Mouse (Mus musculus) heart, postnatal 4 days (tissue): Measurements from ENCODE around the gene Myof. TPM values are rescaled to one million over a fixed set of nuclear protein-coding genes. Genes with fewer than 3 reads are reported as not detected.

Experiments used
- DNase-seq: peaks from one replicate; pipeline ENCODE4 v3.0.0; 2021
- total RNA-seq, 2 experiments: library from RNA; stranded (reverse); gene quantifications; 2 replicates each; pipeline ENCODE4 v1.2.3; 2021

The Myof gene
- total RNA-seq, 2 experiments from 2014 or later, result 15.5 to 16.4 TPM

DNA sequence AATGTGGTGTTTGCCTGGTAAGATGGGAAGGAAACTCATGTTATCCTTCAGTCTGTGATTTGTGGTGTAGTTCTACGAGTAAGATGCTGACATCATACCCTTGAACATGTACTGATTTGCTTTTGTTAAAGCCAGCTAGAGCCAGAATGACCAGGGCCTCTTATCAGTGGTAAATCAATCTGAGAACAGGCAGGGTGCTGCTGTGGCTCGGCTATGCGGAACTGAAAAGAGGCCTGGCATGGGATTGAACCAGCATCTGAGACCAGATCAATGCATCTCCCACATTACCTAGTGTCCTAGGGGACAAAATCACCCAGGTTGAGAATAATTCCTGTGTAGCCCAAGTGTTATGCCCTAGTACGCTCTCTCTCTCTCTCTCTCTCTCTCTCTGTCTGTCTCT lies 40.6 kb downstream of the Myof start:
- DNase-seq, result no peak

DNA sequence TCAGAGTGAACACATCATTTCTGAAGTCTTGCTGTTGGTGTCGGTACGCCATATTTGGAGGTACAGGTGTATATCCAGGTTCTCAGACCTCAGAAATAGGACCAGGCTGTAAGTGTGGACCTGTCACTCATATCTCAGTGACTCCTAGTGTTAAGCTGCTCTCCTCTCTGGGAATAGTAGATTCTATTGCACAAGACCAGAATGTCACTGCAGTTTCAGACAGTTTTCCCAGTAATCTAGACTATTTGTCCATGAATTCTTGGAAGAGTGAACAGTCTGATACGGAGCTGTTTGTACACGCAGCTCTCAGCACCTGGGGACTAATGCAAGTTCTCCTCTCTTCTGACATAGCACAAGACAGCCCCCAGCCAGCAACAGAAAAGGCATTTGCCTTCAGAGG lies 42.4 kb downstream of the Myof start:
- no peak for DNase-seq

DNA sequence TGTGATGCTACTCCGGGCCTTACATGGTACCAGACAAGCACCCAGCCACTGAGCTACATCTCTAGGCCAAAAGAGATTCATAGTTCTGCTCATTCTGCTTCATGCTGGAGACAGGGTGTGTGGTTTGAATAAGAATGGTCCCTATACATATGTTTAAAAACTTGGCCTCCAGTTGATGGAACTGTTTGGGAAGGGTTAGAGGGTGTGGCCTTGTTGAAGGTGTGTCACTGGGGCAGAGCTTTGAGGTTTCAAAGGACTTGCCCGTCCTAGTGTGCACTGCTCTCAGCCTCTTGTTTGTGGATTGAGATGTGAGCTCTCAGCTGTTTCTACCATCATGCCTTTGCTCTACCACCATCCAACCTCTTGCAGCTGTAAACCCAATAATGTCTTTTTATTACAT lies 43.4 kb downstream of the Myof start:
- no peak for DNase-seq

DNA sequence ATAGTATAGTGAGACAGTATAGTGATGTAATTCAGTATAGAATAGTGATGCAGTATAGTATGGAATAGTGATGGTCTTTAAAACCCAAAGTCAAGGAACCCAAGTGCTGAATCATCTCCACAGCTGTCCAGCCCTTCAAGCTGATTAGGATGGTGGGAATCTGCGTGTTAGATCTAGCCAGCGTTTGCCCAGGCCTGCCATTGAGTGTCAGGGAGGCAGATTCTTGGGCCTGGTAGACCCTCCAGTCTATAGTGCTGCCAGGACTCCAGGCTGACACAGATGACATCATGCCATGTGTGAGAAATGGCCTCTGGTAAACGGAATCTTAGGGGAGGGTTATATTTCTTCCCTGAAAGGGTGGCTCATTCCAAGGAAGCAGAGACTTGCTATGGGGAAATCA lies 49.1 kb downstream of the Myof start:
- DNase-seq, result no peak

DNA sequence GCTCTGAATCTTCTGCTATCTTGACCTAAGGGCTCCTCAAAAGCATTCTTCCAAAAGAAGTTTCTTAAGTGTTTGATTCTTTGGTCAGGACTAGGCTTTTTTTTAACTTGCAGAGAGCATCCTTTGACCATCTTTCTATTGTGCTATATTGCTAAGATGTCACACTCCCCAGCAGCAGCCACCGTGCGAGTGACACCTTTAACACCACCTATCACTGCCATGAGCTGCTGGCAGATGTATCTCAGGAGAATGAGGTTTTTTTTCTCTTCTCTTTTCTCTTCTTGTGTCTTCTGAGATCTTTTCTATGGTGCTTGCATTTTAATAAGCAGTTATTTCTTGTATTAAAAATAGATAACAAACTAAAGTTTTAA lies 51.2 kb downstream of the Myof start:
- DNase-seq, result no peak

DNA sequence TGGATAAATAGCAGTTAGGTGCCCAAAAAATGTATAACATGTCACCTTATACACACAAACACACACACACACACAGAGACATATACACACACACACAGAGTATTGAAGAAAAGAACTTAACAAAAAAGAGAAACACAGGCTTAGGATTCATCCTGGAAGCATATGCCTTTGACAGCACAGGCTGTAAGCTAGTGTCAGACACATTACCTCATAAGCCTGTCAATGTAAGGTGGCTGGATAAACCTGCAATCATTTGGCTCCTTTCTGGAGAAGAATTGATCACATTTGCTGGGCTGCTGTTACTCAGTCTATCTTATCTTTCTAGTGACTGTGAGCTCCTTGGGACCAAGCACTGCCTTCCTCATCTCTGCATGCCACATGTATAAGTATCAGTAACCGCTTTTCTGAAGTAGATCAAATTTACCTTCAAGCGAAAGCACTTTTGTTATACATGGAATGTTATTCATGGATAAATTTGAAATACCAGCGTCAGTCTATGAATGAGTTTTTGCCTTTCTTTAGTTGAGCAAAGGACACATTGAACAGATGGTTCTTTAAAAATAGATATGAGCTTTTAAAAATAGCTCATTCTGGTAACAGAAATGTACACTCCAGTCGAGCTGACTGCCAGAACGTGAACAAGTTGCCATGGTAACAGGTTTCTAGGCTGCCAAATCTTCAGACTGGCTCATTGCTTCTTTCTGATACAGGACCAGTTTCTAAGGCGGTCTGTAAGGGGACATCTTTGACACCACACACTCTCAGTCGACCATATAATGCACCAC lies 51.8 kb downstream of the Myof start:
- DNase-seq, result peak; percentile 43

DNA sequence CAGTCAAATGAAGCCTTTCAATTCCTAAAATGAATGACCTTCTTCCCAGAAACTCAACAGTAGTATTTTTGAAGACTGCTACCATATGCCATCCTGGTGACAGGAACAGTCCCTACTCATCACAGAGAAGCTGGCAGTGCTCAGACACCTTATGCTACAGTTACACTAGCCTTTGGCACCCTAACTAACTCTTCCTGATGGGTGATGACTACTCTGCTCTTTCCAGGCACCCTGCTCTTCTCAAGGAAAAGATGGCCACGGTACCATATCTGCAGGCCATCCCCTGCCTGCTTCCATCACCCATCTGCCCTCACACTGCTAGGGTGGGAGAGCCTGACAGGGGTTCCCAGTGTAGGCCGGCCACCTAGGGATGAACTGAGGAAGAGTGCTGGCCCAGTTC lies 53.4 kb downstream of the Myof start:
- DNase-seq, result no peak

DNA sequence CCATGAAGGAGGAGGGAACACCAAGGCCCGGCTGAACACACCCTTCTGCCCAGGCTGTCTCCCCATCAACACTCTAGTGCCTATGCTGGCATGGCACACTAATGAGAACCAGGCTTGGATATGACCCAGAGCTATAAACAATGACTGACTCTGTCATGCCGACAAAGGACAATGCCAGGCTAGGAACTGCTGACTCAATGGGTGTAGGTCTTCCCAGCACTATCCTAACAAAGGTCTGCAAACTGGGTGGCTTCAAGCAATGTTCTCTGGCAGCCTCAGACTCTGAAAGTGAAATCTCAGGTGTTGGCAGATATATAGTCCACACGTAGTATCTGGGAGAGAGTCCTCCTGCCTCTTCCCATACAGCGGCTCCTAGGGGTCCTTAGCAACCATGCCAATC lies 55.2 kb downstream of the Myof start:
- DNase-seq, result no peak

DNA sequence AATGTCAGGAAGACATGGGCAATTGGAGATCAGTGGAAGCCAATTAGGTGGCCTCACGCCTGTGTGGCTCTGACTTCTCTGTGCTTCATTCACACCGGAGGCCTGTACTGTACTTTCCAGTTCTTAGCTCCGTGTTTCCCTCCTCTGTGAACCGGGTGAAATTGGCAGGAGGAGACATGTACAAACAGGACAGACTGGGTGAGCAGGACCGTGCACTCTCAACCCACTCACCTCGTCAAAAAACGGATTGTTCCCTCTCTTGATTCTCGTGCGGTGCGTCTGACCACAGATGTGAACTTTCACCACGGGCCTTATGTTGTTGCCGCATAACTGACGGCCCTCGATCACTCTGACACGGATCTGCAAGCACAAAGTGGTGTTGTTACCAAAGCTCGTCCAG lies 57.6 kb downstream of the Myof start:
- no peak for DNase-seq

DNA sequence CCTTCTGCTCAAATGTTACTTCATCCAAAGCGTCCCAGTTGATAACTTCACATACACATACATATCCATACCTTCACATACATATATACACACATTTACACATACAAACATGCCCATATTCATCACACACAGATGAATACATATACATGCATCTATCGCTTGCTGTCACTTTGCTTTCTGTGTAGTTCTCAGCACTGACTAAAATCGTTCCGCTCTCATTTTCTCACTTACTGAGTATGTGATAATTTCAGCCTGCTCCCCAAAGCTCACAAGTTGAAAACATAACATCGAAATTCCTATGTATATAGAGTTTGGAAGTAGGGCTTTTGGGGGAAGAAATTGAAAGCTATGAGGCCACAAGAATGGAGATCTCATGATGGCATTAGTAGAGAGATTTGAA lies 67.4 kb downstream of the Myof start:
- DNase-seq, result no peak

DNA sequence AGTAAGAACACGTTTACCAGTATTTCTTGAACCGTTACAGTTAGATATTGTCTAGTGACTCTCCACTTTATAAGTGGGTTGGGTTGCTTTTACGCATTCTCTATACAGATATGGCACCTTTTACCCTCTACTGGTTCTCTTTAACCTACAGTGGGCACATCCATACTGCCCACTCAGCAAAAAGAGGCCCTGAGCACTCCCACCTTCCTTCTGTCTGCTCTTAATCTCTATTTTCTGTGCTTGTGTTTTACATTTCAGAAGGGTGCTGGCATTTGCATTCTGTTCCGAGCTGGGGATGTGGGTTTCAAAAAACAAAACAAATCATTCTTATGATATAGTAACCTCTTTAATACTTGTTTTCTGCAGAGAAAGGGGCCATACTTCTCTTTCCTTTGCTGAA lies 72.8 kb downstream of the Myof start:
- DNase-seq, result no peak

DNA sequence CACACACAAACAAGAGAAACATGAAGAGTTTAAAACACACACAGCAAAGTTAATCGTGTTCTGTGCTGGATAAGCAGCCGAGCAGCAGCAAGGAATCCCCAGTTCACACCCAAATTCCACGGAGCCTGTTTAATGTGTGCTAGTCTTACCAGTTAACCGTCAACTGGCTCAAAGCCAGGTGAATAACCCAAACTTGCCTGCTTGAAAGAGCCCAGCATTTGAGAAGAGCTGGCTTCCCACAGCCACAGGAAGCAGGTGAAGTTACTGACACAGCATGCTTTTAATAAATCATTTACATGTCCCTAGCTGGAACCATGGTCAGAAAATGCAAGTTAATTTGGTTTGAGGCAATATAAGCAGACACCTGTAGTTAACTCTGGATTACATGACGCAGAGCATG lies 73.4 kb downstream of the Myof start:
- no peak for DNase-seq

DNA sequence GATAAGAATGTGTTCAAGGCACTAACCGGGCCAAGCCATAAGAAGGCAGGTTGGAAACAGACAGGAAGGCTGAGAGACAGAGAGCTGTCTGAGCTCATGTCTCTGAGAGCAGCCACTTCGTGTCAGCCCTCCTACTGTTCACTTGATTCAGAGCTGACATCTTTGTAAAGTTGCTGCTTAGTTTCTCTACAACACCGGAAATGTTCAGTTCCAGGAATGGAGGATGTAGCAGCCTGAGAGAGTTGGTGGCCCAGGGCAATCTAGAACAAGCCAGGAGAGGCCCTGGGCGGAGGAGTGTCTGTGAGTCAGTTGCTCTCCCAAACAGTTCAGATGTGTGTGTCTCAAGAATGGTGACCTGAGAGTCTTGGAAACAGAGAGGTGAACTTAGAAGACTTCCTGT lies 77.5 kb downstream of the Myof start:
- DNase-seq, result no peak

DNA sequence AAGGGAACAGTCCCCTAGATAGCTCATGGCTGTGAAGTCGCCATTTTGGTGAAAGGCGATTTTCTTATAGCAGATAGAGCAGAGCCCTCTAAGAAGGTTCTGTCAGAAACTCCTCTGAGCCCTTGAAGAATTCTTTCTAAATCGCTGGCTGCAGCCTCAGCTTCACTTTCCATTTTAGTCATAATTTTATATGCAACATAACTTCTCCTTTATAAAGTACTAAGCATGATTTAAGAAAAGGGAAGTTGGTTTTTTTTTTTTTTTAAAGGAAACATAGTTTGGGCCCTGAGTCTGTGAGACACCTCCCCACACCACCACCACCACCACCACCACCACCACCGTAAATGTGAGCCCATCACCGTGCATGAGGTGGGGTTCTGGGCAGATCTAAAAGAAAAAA lies 80.0 kb downstream of the Myof start:
- DNase-seq, result no peak

DNA sequence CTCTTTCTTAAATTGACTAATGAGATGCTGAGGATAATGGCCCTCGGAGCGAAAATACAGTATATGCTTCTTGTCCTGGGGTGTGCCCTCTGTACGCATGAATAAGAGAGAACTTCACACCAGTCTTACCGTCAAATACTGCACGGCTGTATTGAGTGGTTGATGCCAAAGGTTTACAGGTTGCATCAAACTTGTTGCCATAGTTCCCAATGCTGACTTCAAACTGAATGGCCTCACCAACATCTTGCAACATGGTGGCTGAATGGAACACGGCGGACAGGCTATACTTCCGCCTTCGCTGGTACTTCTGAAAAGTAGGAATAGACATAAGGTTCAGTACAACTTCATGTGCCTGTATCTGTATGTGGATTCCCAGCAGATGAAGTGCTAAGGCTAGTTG lies 82.6 kb downstream of the Myof start:
- no peak for DNase-seq

DNA sequence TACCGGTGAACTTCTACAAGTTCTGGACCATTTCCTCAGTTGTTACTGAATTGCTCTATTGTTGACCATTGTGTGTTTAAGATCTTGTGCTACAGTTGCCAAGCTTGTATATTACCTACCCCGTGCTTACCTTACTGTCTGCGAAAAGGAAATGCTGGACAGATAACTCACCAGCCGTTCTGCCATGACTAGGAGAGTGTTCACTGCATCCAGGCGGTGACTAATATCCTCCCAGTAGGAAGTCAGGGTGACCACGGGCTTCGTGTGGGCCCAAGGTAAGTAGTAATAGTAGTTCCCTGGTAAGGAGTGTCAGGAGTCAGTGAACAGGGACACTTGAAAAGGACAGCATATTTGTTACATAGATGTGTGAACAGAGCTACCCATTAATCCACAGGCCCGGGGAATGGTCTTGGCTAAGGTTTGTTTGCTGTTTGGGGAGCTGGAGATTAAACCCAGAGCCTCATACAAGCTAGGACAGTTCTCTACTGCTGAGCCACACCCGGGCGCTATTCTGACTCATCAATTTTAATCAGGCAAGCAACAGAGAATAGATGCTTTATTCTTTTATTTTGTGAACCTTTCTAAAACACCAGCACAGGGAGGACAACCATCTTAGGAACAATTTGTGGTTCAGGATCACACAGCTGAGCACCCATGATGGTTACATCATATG lies 83.7 kb downstream of the Myof start:
- no peak for DNase-seq

DNA sequence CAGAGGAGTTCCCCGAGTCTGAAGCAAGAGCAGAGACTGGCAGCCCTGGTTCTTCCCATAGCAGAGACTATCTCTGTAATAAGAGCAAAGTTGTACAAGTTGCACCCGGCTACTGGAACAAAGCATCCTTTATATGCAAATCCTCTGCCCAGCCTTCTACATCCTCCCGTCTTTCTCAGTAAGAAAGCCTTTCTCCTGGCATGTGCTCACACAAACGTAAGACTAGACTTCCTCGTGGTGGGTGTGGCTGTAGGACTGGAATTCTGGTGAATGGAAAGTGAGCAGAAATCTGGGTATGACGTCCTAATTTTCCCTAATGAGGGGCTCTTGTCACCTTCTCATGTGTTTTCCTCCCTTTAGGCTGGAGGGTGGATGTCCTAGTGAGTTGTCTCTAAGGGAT lies 84.3 kb downstream of the Myof start:
- DNase-seq, result no peak

DNA sequence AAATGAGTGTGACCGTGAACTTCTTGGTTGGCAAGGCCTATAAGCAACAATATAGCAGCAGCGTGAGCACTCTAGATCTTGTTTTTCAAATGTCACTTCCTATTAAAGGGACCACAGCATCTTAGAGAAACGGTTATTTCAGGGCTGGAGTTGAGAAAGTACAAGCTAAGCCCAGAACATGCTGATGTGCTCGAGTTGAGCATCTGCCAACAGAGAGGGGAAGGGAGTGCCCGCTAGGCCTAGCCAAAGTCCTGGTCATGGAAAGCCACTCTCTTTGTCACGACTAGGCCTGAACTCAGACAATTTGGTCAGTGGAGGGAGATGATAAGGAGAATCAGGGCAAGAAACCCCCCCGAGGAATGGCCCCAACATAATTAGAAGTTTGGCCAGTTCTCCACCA lies 86.1 kb downstream of the Myof start:
- peak; percentile 59 for DNase-seq

DNA sequence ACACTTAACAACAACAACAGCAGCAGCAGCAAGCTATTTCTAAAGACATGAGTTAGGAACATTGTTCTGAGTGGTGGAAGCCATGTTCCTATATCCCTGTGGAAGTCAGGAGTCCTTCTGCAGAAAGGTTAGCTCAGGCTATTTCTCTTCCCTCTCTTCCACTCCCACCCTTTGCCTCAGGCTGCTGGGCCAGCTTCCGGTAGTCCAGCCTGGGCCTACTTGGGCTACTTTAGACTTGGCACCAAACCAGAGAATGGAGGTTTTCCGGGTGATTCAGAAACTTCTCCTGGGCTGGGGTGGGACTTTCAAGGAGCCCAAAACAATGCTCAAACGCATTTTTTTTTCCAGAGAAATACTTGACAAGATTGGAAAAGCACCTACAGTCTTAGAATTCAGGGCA lies 87.4 kb downstream of the Myof start:
- DNase-seq, result no peak

DNA sequence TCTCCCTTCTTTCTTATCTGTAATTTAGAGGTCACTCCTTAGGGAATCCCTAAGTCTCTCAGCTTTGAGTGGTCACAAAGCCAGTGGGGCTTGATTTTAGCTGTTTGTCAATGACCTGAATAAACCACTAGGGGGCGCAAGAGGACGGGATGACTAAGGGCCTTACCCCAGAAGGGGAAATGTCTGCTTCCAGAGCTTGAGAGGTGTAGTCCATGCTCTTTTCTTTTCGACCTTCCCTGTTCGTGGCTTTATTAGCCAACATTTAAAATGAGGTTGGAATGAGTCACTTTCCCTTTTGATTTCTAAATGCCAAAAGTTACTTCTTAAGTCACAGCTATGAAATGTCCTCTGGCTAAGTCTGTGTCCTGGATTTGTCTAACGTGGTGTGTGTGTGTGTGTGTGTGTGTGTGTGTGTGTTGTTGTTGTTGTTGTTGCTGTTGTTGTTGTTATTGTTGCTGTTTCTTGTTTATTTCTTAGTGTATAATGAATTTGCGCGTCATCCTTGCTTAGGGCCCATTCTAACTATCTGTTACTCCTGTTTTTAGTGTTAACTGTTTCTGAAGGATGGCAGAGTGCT lies 87.9 kb downstream of the Myof start:
- peak; percentile 86 for DNase-seq

DNA sequence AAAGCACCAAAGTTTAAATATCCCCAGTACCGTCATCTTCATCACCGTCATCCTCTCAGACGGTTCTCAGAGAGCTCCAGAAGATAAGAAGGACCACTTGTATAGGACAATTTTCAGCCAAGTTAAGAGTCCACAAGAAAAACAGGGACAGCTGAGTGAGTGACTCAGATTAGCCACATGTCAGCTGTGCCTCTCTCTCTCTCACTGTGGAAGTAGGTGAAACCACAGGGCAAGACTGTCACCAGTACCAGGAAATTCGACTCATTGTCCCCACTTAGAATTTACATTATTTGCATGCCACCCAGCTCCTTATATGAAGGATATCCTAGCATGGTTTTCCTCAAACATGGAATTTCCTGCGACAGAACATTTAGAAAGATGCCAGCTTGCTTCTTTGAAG lies 88.6 kb downstream of the Myof start:
- DNase-seq, result no peak

DNA sequence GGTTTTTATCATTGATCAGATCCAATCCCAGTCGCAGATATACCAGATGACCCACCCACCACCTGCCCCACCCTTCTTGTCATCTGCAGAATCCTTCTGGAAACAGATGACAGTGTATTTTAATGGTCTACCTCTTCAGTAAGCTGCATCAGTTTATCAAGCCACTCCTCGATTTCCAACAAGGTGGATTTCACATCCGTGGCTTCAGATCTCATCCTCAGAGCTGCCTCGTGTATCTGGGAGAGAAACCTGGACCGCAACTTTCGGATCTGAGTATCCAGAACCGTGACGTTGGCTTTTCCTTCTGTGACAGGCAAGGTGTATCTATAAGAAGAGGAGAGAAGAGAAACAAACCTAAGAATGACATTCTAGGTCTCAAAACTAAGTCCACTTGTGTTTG lies 89.1 kb downstream of the Myof start:
- DNase-seq, result no peak

DNA sequence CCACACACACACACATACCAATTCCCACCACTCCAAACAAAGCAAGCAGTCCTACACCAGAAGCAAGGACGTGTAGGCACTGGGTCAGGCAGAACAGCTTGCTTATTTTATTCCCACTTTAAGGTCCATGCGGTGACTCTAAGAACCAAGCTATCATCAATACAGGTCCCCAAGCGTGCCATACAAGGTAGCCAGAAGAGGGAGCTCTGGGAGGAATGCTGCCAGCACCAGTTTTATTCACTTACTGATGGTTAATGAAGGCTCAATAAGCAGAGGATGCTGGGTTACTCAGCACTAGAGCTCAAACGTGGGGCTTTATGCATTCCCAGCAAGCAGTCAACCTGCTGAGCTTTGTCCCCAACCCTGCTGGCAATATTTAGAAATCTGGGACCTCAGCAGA lies 96.7 kb downstream of the Myof start:
- DNase-seq, result no peak

DNA sequence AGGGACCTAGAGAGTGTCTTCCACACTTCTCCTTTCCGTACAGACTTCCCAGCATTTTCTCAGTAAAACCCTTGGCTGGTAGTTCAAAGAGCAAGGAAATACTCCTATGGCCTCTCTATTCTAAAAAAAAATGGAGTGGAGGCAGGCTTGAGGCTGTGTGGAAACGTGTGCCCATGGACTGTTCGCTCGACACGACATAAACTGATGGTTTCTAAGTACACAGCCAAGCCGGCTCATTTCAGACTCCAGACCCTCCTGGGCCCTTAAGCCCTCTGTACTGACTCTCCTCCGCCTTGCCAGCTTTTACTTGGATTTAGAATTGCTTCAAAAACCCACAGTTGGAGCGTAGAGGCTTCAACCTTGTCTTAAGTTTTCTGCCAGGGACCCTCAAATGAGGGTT lies 97.3 kb downstream of the Myof start:
- no peak for DNase-seq
